Mouse (Mus musculus): ENCODE results near the gene Fbxw4. TPM values are rescaled to one million over a fixed set of nuclear protein-coding genes. Genes with fewer than 3 reads are reported as not detected.

Gene Fbxw4
- polyA plus RNA-seq (2014; fragmentation: Nextera tagmentation; extraction: Ambion mirVana), result 5.6 and 8.1 TPM in 2 replicates

DNA sequence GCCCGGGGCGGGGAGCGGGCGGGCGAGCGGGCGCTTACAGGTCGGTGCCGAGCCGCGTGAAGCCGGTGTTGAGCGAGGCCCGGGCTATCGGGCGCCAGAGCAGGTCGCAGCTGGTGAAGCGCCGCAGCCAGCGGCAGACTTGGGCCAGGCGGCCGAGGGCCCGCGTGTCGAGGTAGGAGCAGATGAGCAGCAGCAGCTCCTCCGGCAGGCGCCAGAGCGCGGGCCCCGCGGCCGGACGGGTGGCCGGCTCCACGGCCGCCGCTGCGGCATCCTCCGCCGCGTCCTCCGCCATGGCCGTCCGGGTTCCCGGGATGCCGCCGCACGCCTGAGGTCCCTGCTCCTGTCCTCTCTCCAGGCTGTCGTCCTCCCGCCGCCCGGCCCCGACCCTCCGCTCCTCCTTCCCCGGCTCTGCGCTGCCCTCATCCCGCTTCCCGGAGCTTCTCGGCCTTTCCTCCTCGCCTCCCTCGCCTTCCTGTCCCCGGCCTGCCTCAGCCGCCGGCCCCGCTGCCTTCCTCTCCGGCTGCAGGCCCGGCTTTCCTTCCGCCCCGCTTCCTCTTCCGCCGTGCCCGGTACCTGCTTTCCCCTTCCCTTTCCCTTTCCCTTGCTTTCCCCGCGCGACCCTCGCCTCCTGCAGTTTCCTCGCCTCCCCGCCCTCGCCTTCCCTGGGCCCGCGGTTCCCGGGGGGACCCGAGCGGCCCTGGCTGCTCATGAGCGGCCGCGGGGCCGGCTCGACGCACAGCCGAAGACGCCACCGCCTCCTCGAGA lies at the start of gene Fbxw4:
Fbxw4 (minus strand) TSS at position 575 of the 765 bp plus-strand sequence.
- H3K4me3 ChIP-seq (replicated peaks; ENCODE audit: low read depth, low read length), result peak within 1 kb of the TSS; percentile 78
- ATAC-seq (ENCODE audit: low FRiP score, low TSS enrichment), result peak; percentile 90
- under 1% methylated on average over 91 of the region's 94 CpGs for WGBS
- peak within 1 kb of the TSS; percentile 96 for H3K27ac ChIP-seq (replicated peaks; ENCODE audit: low read depth, low read length)
- no peaks in the 10 kb centered on the region for H3K36me3 ChIP-seq (ENCODE audit: control insufficient read depth, insufficient read depth, low read length)
- DNase-seq, result peak; percentile 85
- H3K9ac ChIP-seq (replicated peaks; ENCODE audit: low read length), result peak within 1 kb of the TSS; percentile 98
- no peaks in the 10 kb centered on the region for H3K9me3 ChIP-seq (ENCODE audit: control insufficient read depth, low read length)
- H3K4me2 ChIP-seq (ENCODE audit: low read length), result peak within 1 kb of the TSS; percentile 74
- no peaks in the 10 kb centered on the region for H3K27me3 ChIP-seq (ENCODE audit: control insufficient read depth, insufficient read depth, low read length)
- peaks cover 28% of the 10 kb centered on the region for H3K4me1 ChIP-seq (ENCODE audit: control insufficient read depth, insufficient read depth, low read length)

DNA sequence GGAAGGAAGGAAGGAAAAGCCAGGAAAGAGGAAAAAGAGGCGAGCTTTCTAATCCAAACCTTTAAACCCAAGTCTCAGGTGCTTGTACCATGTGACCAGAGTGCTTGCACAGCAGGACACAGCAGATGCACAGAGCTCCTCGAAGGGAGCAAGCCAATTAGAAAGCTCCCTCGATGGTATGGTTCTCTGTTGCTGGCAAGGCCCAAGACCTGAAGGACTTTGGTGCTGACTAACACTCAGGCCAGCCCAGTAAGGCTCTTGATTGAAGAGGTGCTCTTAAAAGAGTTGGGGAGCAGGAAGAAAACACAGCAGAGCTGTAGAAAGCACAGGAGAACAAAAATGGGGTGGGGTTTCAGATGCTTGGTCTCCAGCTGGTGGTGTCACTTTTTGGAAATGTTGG lies 48.6 kb upstream of the Fbxw4 start:
- no peaks in the 10 kb centered on the region for H3K36me3 ChIP-seq (ENCODE audit: control insufficient read depth, insufficient read depth, low read length)
- H3K27me3 ChIP-seq (ENCODE audit: control insufficient read depth, insufficient read depth, low read length), result peaks cover 5% of the 10 kb centered on the region; the same call in 1 of the 2 replicates
- no peak for ATAC-seq (ENCODE audit: low FRiP score, low TSS enrichment)

DNA sequence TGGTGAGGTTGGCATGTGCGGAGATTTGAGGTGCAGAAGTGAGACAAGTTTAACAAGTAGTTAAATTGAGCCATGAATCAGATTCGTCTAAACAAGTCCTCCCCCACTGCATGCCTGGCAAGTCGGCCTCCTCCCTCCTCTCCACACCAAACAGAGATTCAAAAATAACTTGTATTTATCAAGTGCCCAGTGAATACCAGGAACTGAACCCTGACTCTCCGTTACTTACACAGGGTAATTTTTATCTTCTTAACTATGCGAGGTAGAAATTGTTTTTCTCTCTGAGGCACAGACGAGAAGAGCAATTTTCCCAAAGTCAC lies 36.1 kb upstream of the Fbxw4 start:
- ATAC-seq (ENCODE audit: low FRiP score, low TSS enrichment) (no peak), DNase-seq (no peak)
- Histone ChIP-seq H3K27ac (replicated peaks; ENCODE audit: low read depth, low read length) (no peak overlapping the region), H3K4me2 (ENCODE audit: low read length) (no peak overlapping the region), H3K4me1 (ENCODE audit: control insufficient read depth, insufficient read depth, low read length) (no peaks in the 10 kb centered on the region; the same call in 1 of the 2 replicates), H3K27me3 (ENCODE audit: control insufficient read depth, insufficient read depth, low read length) (peaks cover 15% of the 10 kb centered on the region), H3K9ac (replicated peaks; ENCODE audit: low read length) (no peak overlapping the region), H3K4me3 (replicated peaks; ENCODE audit: low read depth, low read length) (no peak overlapping the region), H3K9me3 (ENCODE audit: control insufficient read depth, low read length) (no peaks in the 10 kb centered on the region), H3K36me3 (ENCODE audit: control insufficient read depth, insufficient read depth, low read length) (no peaks in the 10 kb centered on the region)
- 46% methylated on average over 6 of the region's 6 CpGs for WGBS

More for the DNA sequence above, 48.6 kb upstream of the Fbxw4 start:
- no peak overlapping the region for H3K4me3 ChIP-seq (replicated peaks; ENCODE audit: low read depth, low read length)
- H3K9ac ChIP-seq (replicated peaks; ENCODE audit: low read length), result no peak overlapping the region
- DNase-seq, result no peak
- H3K9me3 ChIP-seq (ENCODE audit: control insufficient read depth, low read length), result no peaks in the 10 kb centered on the region
- H3K4me2 ChIP-seq (ENCODE audit: low read length), result no peak overlapping the region
- no peak overlapping the region for H3K27ac ChIP-seq (replicated peaks; ENCODE audit: low read depth, low read length)
- H3K4me1 ChIP-seq (ENCODE audit: control insufficient read depth, insufficient read depth, low read length), result no peaks in the 10 kb centered on the region
- 61% methylated on average over 3 of the region's 3 CpGs for WGBS

DNA sequence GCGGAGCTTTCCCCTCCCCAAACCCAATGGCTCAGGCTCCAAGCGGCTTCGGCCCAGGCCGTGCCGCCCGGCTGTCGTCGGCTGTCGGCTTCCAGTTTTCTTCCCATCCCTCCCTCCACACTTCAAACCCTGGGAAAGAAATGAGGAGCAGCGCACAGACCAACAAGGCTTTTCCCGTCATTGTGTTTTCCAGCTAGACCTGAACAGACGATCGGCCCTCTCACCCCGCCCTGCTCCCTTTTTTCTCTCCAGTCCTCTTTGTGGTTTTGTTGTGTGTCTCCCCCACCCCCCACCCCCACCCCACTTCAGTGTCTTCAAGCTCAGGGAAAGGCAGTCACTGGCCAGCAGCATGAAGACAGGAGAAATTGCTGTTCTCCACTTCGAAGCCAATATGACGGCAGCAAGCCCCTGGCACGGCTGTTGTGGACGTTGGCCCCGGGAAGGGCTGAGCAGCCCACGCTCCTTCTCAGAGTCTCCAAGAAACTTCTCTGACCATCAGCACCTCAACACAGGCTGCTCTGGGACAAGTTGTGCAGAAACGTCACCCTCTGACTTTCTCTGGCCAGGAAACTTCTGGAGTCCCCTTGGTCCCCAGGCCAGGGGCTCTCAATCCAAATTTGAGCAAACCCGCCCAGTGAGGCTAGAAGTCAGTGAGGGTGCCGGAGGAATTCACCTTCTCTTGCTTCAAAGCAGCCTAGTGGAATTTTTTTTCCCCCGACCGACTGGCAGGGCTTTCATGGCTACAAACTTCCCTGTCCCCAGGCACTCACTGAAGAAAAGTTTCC lies 35.6 kb upstream of the Fbxw4 start:
- Histone ChIP-seq H3K4me3 (replicated peaks; ENCODE audit: low read depth, low read length) (no peak overlapping the region; the same call in 1 of the 2 replicates), H3K36me3 (ENCODE audit: control insufficient read depth, insufficient read depth, low read length) (no peaks in the 10 kb centered on the region), H3K27ac (replicated peaks; ENCODE audit: low read depth, low read length) (no peak overlapping the region), H3K4me1 (ENCODE audit: control insufficient read depth, insufficient read depth, low read length) (no peaks in the 10 kb centered on the region; the same call in 1 of the 2 replicates), H3K4me2 (ENCODE audit: low read length) (peak overlapping the region; percentile 17), H3K27me3 (ENCODE audit: control insufficient read depth, insufficient read depth, low read length) (peaks cover 15% of the 10 kb centered on the region), H3K9ac (replicated peaks; ENCODE audit: low read length) (no peak overlapping the region), H3K9me3 (ENCODE audit: control insufficient read depth, low read length) (no peaks in the 10 kb centered on the region)
- ATAC-seq (ENCODE audit: low FRiP score, low TSS enrichment) (no peak), DNase-seq (peak; percentile 25)
- 13% methylated on average over 25 of the region's 25 CpGs for WGBS

DNA sequence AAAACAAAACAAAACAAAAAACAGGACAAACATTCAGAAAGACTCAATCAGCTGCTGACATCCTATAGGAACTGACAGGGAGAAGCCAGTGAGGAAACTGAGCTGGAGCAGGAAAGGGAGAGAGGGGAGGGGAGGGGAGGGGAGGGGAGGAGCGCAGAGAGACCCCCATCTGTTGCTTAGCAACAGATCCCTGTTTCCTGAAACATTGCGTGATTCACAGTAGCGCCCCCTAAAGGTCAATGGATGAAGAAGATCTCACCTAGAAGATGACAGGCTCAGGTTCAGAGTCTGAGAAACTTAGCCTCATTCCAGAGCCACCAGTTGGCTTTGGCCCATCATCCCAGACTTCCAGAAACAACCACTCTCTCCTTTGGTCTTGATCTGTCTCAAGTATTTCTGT lies 33.9 kb upstream of the Fbxw4 start:
- H3K27me3 ChIP-seq (ENCODE audit: control insufficient read depth, insufficient read depth, low read length), result peaks cover 15% of the 10 kb centered on the region
- no peak overlapping the region for H3K27ac ChIP-seq (replicated peaks; ENCODE audit: low read depth, low read length)
- H3K4me1 ChIP-seq (ENCODE audit: control insufficient read depth, insufficient read depth, low read length), result no peaks in the 10 kb centered on the region; the same call in 1 of the 2 replicates
- DNase-seq (peak; percentile 45), ATAC-seq (ENCODE audit: low FRiP score, low TSS enrichment) (no peak)
- WGBS, result 27% methylated on average over 3 of the region's 3 CpGs
- no peak overlapping the region for H3K9ac ChIP-seq (replicated peaks; ENCODE audit: low read length)
- no peak overlapping the region for H3K4me3 ChIP-seq (replicated peaks; ENCODE audit: low read depth, low read length)
- no peak overlapping the region for H3K4me2 ChIP-seq (ENCODE audit: low read length)
- no peaks in the 10 kb centered on the region for H3K36me3 ChIP-seq (ENCODE audit: control insufficient read depth, insufficient read depth, low read length)
- no peaks in the 10 kb centered on the region for H3K9me3 ChIP-seq (ENCODE audit: control insufficient read depth, low read length)

DNA sequence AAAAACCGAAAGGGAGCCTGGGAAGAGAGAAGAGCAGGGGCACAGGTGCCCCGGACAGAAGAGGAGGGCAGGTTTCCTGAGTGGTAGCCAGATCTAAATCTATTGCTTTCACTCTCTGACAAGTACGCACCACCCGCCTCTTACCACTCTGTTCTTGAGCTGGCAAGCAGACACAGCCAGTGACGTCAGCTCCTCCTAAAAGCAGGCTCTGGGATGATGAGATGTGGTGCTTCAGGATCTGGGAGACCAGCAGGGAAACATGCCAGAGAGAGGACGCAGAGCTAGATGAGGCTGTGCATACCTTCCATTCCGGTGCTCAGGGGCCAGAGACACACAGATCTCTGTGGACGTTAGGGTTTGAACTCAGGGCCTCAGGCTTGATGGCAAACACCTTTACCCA lies 32.1 kb upstream of the Fbxw4 start:
- H3K4me1 ChIP-seq (ENCODE audit: control insufficient read depth, insufficient read depth, low read length), result no peaks in the 10 kb centered on the region; the same call in 1 of the 2 replicates
- no peak overlapping the region for H3K27ac ChIP-seq (replicated peaks; ENCODE audit: low read depth, low read length)
- no peak overlapping the region for H3K4me3 ChIP-seq (replicated peaks; ENCODE audit: low read depth, low read length)
- H3K9ac ChIP-seq (replicated peaks; ENCODE audit: low read length), result no peak overlapping the region
- no peak overlapping the region for H3K4me2 ChIP-seq (ENCODE audit: low read length)
- H3K27me3 ChIP-seq (ENCODE audit: control insufficient read depth, insufficient read depth, low read length), result peaks cover 15% of the 10 kb centered on the region
- ATAC-seq (ENCODE audit: low FRiP score, low TSS enrichment), result no peak
- H3K9me3 ChIP-seq (ENCODE audit: control insufficient read depth, low read length), result no peaks in the 10 kb centered on the region
- DNase-seq, result no peak
- WGBS, result 91% methylated on average over 8 of the region's 8 CpGs
- H3K36me3 ChIP-seq (ENCODE audit: control insufficient read depth, insufficient read depth, low read length), result no peaks in the 10 kb centered on the region

DNA sequence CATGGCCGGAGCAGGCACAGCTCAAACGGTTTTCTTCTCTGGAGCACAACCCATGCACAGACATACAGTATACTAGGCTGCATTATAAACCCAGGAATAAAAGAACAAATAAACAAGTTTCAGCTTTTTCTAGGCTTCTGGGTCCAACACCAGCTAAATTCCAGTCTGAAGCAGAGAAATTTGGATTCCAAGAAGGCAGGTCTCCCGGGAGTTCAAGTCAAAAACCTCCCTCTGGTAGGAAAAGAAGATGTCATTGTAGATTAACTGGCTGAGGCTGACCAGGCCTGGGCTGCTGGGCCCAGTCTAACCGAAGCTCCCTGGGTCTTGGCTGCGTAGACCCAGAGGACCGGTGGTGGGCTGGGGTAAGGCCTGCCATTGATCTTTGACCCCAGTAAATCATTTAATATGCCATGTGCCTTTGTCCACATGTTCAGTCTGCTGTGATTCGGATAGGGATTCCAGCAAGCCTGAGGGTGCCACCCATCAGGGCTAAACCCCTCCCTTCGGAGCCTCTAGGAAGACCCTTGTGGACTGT lies 31.0 kb upstream of the Fbxw4 start:
- H3K9me3 ChIP-seq (ENCODE audit: control insufficient read depth, low read length), result no peaks in the 10 kb centered on the region
- no peak for ATAC-seq (ENCODE audit: low FRiP score, low TSS enrichment)
- no peak overlapping the region for H3K9ac ChIP-seq (replicated peaks; ENCODE audit: low read length)
- H3K4me1 ChIP-seq (ENCODE audit: control insufficient read depth, insufficient read depth, low read length), result no peaks in the 10 kb centered on the region; the same call in 1 of the 2 replicates
- 48% methylated on average over 8 of the region's 8 CpGs for WGBS
- DNase-seq, result peak; percentile 12
- no peak overlapping the region for H3K4me3 ChIP-seq (replicated peaks; ENCODE audit: low read depth, low read length)
- peaks cover 9% of the 10 kb centered on the region for H3K27me3 ChIP-seq (ENCODE audit: control insufficient read depth, insufficient read depth, low read length)
- no peak overlapping the region for H3K27ac ChIP-seq (replicated peaks; ENCODE audit: low read depth, low read length)
- no peak overlapping the region for H3K4me2 ChIP-seq (ENCODE audit: low read length)
- H3K36me3 ChIP-seq (ENCODE audit: control insufficient read depth, insufficient read depth, low read length), result no peaks in the 10 kb centered on the region

DNA sequence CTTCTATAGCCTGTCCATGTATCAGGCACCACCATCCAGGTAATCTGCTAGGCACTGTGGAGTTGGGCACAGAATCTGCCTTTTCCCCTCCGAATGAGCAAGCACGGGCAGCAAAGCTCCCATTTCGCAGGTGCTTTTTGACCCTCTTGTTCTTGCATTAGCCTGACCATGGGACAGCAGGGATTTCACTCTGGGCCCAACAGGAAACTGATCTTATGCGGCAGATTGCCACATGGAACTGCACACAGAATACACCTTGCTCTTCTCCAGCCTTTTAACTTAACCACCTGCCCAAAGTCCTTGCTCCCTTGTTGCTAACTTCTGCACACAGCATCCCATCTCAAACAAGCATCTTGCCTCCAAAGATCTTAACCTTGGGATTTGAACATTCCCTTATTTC lies 26.9 kb upstream of the Fbxw4 start:
- no peak overlapping the region for H3K27ac ChIP-seq (replicated peaks; ENCODE audit: low read depth, low read length)
- 69% methylated on average over 4 of the region's 4 CpGs for WGBS
- no peaks in the 10 kb centered on the region for H3K4me1 ChIP-seq (ENCODE audit: control insufficient read depth, insufficient read depth, low read length)
- H3K36me3 ChIP-seq (ENCODE audit: control insufficient read depth, insufficient read depth, low read length), result no peaks in the 10 kb centered on the region
- H3K4me3 ChIP-seq (replicated peaks; ENCODE audit: low read depth, low read length), result no peak overlapping the region
- H3K4me2 ChIP-seq (ENCODE audit: low read length), result no peak overlapping the region
- ATAC-seq (ENCODE audit: low FRiP score, low TSS enrichment), result no peak
- DNase-seq, result no peak
- no peaks in the 10 kb centered on the region for H3K9me3 ChIP-seq (ENCODE audit: control insufficient read depth, low read length)
- H3K9ac ChIP-seq (replicated peaks; ENCODE audit: low read length), result no peak overlapping the region
- no peaks in the 10 kb centered on the region for H3K27me3 ChIP-seq (ENCODE audit: control insufficient read depth, insufficient read depth, low read length)

Data from midbrain, embryonic 14.5 days (tissue).